Mouse (Mus musculus): ENCODE results near the gene Pspn.

DNA sequence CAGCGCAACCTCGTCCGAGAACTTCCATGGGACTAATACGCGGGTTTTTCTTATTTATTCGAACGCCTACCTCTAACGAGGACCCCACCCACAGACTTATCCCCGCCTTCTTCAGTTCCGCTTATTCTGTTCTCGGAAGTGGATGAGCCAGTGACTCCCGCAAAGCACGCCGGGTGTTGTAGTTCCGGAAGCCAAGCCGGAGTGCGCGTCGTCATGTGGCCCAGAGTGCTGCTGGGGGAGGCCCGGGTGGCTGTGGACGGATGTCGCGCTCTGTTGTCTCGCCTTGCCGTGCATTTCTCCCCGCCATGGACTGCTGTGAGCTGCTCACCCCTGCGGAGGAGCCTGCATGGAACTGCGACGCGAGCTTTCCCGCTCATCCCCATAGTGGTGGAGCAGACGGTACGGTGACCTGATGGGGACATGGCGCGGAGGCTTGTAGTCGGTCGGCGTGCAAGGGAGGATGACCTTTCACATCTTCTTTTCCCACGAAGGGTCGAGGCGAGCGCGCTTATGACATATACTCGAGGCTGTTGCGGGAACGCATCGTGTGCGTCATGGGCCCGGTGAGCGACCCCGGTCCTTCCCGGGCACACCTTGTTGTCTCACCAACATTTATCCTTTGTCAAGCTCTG lies 9.6 kb downstream of the Pspn start, which contains the start of gene Clpp:
- TF ChIP-seq CTCF (IDR thresholded peaks at IDR 0.05; ENCODE audit: low read depth) = no peak
- no peak for TF ChIP-seq EP300 (IDR thresholded peaks at IDR 0.05; ENCODE audit: low read depth)

Data from liver, embryonic 14.5 days (tissue).